Mouse (Mus musculus) intestine, postnatal 0 days (tissue): Measurements from ENCODE around the gene Atxn7l1. TPM values are rescaled to one million over a fixed set of nuclear protein-coding genes. Genes with fewer than 3 reads are reported as not detected.
A peak's percentile ranks its signal among the peaks of the same experiment; 100 is the strongest.

Source experiments
- ATAC-seq: fragments of 200-750 bp; cut with Nextera tagmentation; 2 replicates; pipeline ENCODE4 v1.8.0; 2017; ENCODE audit warnings: mild to moderate bottlenecking, moderate TSS enrichment, moderate library complexity
- H3K27ac ChIP-seq: fragments of 300-500 bp; sonication (generic); 2 replicates; pipeline ENCODE4 v1.5.1; 2014; ENCODE audit warnings: mild to moderate bottlenecking, low read depth, low read length, moderate library complexity
- H3K27me3 ChIP-seq: fragments of 300-500 bp; sonication (generic); replicated peaks from 2 replicates; pipeline ENCODE4 v1.6.1; 2014; ENCODE audit warnings: low read length, mixed read lengths; ENCODE audit not compliant: control insufficient read depth, insufficient read depth
- H3K36me3 ChIP-seq: fragments of 300-500 bp; sonication (generic); 2 replicates; pipeline ENCODE4 v1.6.1; 2014; ENCODE audit warnings: mild to moderate bottlenecking, moderate library complexity; ENCODE audit not compliant: control insufficient read depth, insufficient read depth
- H3K4me1 ChIP-seq: fragments of 300-500 bp; sonication (generic); replicated peaks from 2 replicates; pipeline ENCODE4 v1.6.1; 2014; ENCODE audit warnings: antibody characterized with exemption, low read length, mixed read lengths; ENCODE audit not compliant: control insufficient read depth, insufficient read depth
- H3K4me2 ChIP-seq: fragments of 300-500 bp; sonication (generic); replicated peaks from 2 replicates; pipeline ENCODE4 v1.6.1; 2014; ENCODE audit warnings: low read depth, mild to moderate bottlenecking, moderate library complexity
- H3K4me3 ChIP-seq: fragments of 300-500 bp; sonication (generic); 2 replicates; pipeline ENCODE4 v1.5.1; 2014; ENCODE audit warnings: low read depth, low read length
- H3K9ac ChIP-seq: fragments of 300-500 bp; sonication (generic); 2 replicates; pipeline ENCODE4 v1.6.1; 2014; ENCODE audit warnings: mild to moderate bottlenecking, low read depth, low read length
- H3K9me3 ChIP-seq: fragments of 300-500 bp; sonication (generic); 2 replicates; pipeline ENCODE4 v1.6.1; 2016; ENCODE audit warnings: mixed run types; ENCODE audit not compliant: control insufficient read depth
- CTCF ChIP-seq: sonication (generic); IDR thresholded peaks from 2 replicates; pipeline ENCODE4 v1.5.1; 2016; ENCODE audit warnings: low read depth, mild to moderate bottlenecking, control low read depth, antibody characterized with exemption, moderate library complexity
- WGBS: fragments of 180-500 bp; shearing (Covaris S2); extraction: QIAGEN DNeasy Blood & Tissue Kit; methylation state at CpG from one replicate; pipeline ENCODE4 v1.1.7; 2014; 5-methylcytosine and 5-hydroxymethylcytosine counted together
- polyA plus RNA-seq: library from polyadenylated mRNA; unstranded; fragments of >200 nt; fragmentation: Nextera tagmentation; extraction: Ambion mirVana; gene quantifications from 2 replicates; pipeline ENCODE4 v1.2.1, GENCODE M21; 2015

Atxn7l1 gene
- polyA plus RNA-seq, 1 experiment from 2014 or later: 8.2 TPM

- H3K27ac ChIP-seq: no peak overlapping the region
- 89% methylated on average over 11 of the region's 11 CpGs for WGBS
Measured at GRCm38 (mm10) chr12:33169777-33170494, 22.4 kb downstream of the Atxn7l1 start.

GRCm38 (mm10) chr12:33170822-33171221 is 23.3 kb downstream of the Atxn7l1 start:
- no peaks in the 10 kb centered on the region for H3K36me3 ChIP-seq
- no peaks in the 10 kb centered on the region for H3K27me3 ChIP-seq
- no peaks in the 10 kb centered on the region; the same call in 1 of the 2 replicates for H3K4me1 ChIP-seq
- H3K9ac ChIP-seq: no peak overlapping the region
- H3K27ac ChIP-seq: no peak overlapping the region
- H3K4me2 ChIP-seq: no peak overlapping the region
- TF ChIP-seq CTCF: no peak
- no peaks in the 10 kb centered on the region for H3K9me3 ChIP-seq
- no peak for ATAC-seq
- H3K4me3 ChIP-seq: no peak overlapping the region
- WGBS: 75% methylated on average over 7 of the region's 7 CpGs

More at GRCm38 (mm10) chr12:33169777-33170494, 22.4 kb downstream of the Atxn7l1 start:
- Histone ChIP-seq H3K4me2 (no peak overlapping the region), H3K27me3 (no peaks in the 10 kb centered on the region), H3K4me1 (no peaks in the 10 kb centered on the region; the same call in 1 of the 2 replicates), H3K36me3 (no peaks in the 10 kb centered on the region), H3K9me3 (no peaks in the 10 kb centered on the region), H3K4me3 (no peak overlapping the region), H3K9ac (no peak overlapping the region)
- no peak for ATAC-seq
- TF ChIP-seq CTCF: no peak

DNA sequence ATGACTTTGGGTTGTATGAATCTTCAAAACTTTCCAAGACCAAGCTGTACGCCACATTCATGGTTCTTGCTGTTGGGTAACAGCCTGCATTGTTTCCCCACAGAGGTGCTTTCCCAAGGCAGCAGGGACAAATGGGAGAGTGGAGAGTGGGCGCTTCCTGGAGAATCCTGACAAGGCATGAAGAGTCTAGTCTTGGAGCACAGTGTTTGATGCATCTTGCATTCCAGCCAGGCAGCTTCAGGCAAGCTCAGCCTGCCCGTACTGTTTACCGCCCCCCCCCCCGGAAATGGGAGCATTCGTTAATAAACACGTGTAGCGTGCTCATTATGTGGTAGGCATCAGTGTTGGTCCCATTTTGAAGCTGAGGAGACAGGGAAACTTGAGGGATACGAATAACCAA is 25.4 kb downstream of the Atxn7l1 start:
- Histone ChIP-seq H3K27ac (no peak overlapping the region), H3K27me3 (no peaks in the 10 kb centered on the region), H3K9ac (no peak overlapping the region), H3K4me3 (no peak overlapping the region), H3K4me2 (no peak overlapping the region), H3K36me3 (no peaks in the 10 kb centered on the region), H3K4me1 (peaks cover 2% of the 10 kb centered on the region; the same call in 1 of the 2 replicates), H3K9me3 (no peaks in the 10 kb centered on the region)
- 70% methylated on average over 9 of the region's 9 CpGs for WGBS
- no peak for ATAC-seq
- no peak for TF ChIP-seq CTCF

DNA sequence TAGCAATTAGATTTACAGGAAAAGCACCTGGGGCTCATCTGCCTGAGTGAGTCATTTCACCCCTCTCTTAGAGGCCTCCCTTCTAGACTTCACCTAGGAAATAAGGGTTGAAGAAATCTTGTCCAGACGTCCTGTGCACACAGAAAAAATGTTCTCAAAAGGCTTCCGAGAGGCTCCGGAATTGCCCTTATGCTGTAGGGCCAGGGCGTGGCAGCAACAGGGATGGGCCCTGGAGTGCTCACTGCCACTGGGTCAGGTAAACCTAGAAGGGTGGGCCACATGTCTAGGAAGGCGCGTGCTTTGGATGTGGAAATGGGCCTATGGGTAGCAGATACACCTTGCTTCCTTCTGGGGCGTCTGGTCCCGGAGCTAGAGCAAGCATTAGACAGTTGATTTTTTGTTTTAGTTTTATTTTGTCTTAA is 26.2 kb downstream of the Atxn7l1 start:
- Histone ChIP-seq H3K9ac (no peak overlapping the region), H3K36me3 (no peaks in the 10 kb centered on the region), H3K4me3 (no peak overlapping the region), H3K4me2 (no peak overlapping the region), H3K27me3 (no peaks in the 10 kb centered on the region), H3K4me1 (peaks cover 2% of the 10 kb centered on the region; the same call in 1 of the 2 replicates), H3K9me3 (no peaks in the 10 kb centered on the region), H3K27ac (no peak overlapping the region)
- 49% methylated on average over 8 of the region's 8 CpGs for WGBS
- ATAC-seq: peak; percentile 72
- TF ChIP-seq CTCF: no peak

- Histone ChIP-seq H3K9me3 (no peaks in the 10 kb centered on the region), H3K4me1 (peaks cover 2% of the 10 kb centered on the region; the same call in 1 of the 2 replicates), H3K9ac (no peak overlapping the region), H3K27me3 (no peaks in the 10 kb centered on the region), H3K4me2 (no peak overlapping the region), H3K4me3 (no peak overlapping the region), H3K36me3 (no peaks in the 10 kb centered on the region), H3K27ac (no peak overlapping the region)
- TF ChIP-seq CTCF: no peak
- WGBS: 66% methylated on average over 7 of the region's 7 CpGs
- ATAC-seq: no peak
Measured at GRCm38 (mm10) chr12:33174171-33174570, 26.7 kb downstream of the Atxn7l1 start.

- TF ChIP-seq CTCF: no peak
- H3K4me3 ChIP-seq: no peak overlapping the region
- no peaks in the 10 kb centered on the region for H3K9me3 ChIP-seq
- H3K4me1 ChIP-seq: peaks cover 2% of the 10 kb centered on the region; the same call in 1 of the 2 replicates
- H3K9ac ChIP-seq: no peak overlapping the region
- H3K27ac ChIP-seq: no peak overlapping the region
- H3K27me3 ChIP-seq: no peaks in the 10 kb centered on the region
- H3K4me2 ChIP-seq: no peak overlapping the region
- 66% methylated on average over 10 of the region's 10 CpGs for WGBS
- H3K36me3 ChIP-seq: no peaks in the 10 kb centered on the region
- ATAC-seq: no peak
Measured at GRCm38 (mm10) chr12:33174675-33175357, 27.3 kb downstream of the Atxn7l1 start.
